Mouse (Mus musculus) MEL (cell line): ENCODE results near the gene Rcan1. TPM values are rescaled to one million over a fixed set of nuclear protein-coding genes. Genes with fewer than 3 reads are reported as not detected.
A peak's percentile ranks its signal among the peaks of the same experiment; 100 is the strongest.

Experiments used
- DNase-seq: peaks from one replicate; pipeline ENCODE4 v3.0.0; 2011; ENCODE audit warnings: low read depth, low spot score
- H3K27ac ChIP-seq: 2 replicates; pipeline ENCODE4 v1.5.1; 2012; ENCODE audit warnings: low read depth, mild to moderate bottlenecking, control low read depth, low read length, moderate library complexity; ENCODE audit not compliant: control insufficient read depth
- H3K27me3 ChIP-seq, 2 experiments: fragments of 150-350 bp in 1 of 2; sonication (generic) in 1 of 2; 2 replicates each; pipeline ENCODE4 v1.6.1; 2012; ENCODE audit warnings: low read length in 2 of 2, mild to moderate bottlenecking in 2 of 2, improper control_type of control experiment in 1 of 2, moderate library complexity in 1 of 2; ENCODE audit not compliant: insufficient read depth in 2 of 2, control insufficient read depth in 1 of 2
- H3K36me3 ChIP-seq, 2 experiments: 2 replicates each; pipeline ENCODE4 v1.6.1; 2012 to 2014; ENCODE audit warnings: low read length in 2 of 2, improper control_type of control experiment in 1 of 2, inconsistent platforms in 1 of 2, mild to moderate bottlenecking in 1 of 2; ENCODE audit not compliant: insufficient read depth in 2 of 2, control insufficient read depth in 1 of 2
- H3K4me1 ChIP-seq, 2 experiments: fragments of 150-350 bp in 1 of 2; sonication (generic) in 1 of 2; 2 replicates each; pipeline ENCODE4 v1.6.1; 2012; ENCODE audit warnings: low read length in 2 of 2, improper control_type of control experiment in 1 of 2, mild to moderate bottlenecking in 1 of 2; ENCODE audit not compliant: insufficient read depth in 2 of 2, control insufficient read depth in 1 of 2
- H3K4me3 ChIP-seq, 2 experiments: fragments of 150-350 bp in 1 of 2; sonication (generic) in 1 of 2; 2 replicates each; pipeline ENCODE4 v1.5.1; 2012; ENCODE audit warnings: low read depth in 2 of 2, low read length in 2 of 2, mild to moderate bottlenecking in 2 of 2, moderate library complexity in 2 of 2, control low read depth in 1 of 2, improper control_type of control experiment in 1 of 2; ENCODE audit not compliant: control insufficient read depth in 1 of 2, insufficient read depth in 1 of 2
- H3K79me2 ChIP-seq: 2 replicates; pipeline ENCODE4 v1.6.1; 2012; ENCODE audit warnings: mild to moderate bottlenecking, low read length, moderate library complexity; ENCODE audit not compliant: control insufficient read depth, poor library complexity, insufficient read depth
- H3K9ac ChIP-seq: 2 replicates; pipeline ENCODE4 v1.6.1; 2012; ENCODE audit warnings: low read depth, mild to moderate bottlenecking, control low read depth, low read length, moderate library complexity; ENCODE audit not compliant: control insufficient read depth, poor library complexity, severe bottlenecking
- H3K9me3 ChIP-seq: fragments of 150-350 bp; sonication (generic); replicated peaks from 2 replicates; pipeline ENCODE4 v1.6.1; 2012; ENCODE audit warnings: mild to moderate bottlenecking, low read length, improper control_type of control experiment, moderate library complexity; ENCODE audit not compliant: insufficient read depth
- BHLHE40 ChIP-seq: IDR thresholded peaks from 2 replicates; pipeline ENCODE4 v1.6.1; 2012; ENCODE audit warnings: low read depth, mild to moderate bottlenecking, inconsistent platforms, low read length, improper control_type of control experiment, borderline replicate concordance
- CHD1 ChIP-seq: IDR thresholded peaks from 2 replicates; pipeline ENCODE4 v1.6.1; 2012; ENCODE audit warnings: low read depth, mild to moderate bottlenecking, inconsistent platforms, low read length, improper control_type of control experiment
- E2F4 ChIP-seq: IDR thresholded peaks from 2 replicates; pipeline ENCODE4 v1.6.1; 2011; ENCODE audit warnings: low read depth, low read length, improper control_type of control experiment, borderline replicate concordance
- ELF1 ChIP-seq: IDR thresholded peaks from 2 replicates; pipeline ENCODE4 v1.6.1; 2014; ENCODE audit warnings: low read depth, mild to moderate bottlenecking, inconsistent platforms, low read length, improper control_type of control experiment, moderate library complexity
- KAT2A ChIP-seq: conservative IDR thresholded peaks from 2 replicates; pipeline ENCODE4 v1.6.1; 2012; ENCODE audit warnings: low read depth, low read length, improper control_type of control experiment, inconsistent platforms
- MAZ ChIP-seq: IDR thresholded peaks from 2 replicates; pipeline ENCODE4 v1.6.1; 2012; ENCODE audit warnings: low read depth, mild to moderate bottlenecking, inconsistent platforms, low read length, improper control_type of control experiment
- MEF2A ChIP-seq: IDR thresholded peaks from 2 replicates; pipeline ENCODE4 v1.6.1; 2014; ENCODE audit warnings: low read depth, mild to moderate bottlenecking, inconsistent platforms, low read length, improper control_type of control experiment; ENCODE audit not compliant: poor library complexity, insufficient replicate concordance, severe bottlenecking; ENCODE audit errors: extremely low read depth
- MXI1 ChIP-seq: IDR thresholded peaks from 2 replicates; pipeline ENCODE4 v1.6.1; 2011; ENCODE audit warnings: mild to moderate bottlenecking, low read depth, low read length, improper control_type of control experiment
- POLR2A ChIP-seq, 2 experiments: IDR thresholded peaks; 2 replicates each; pipeline ENCODE4 v1.6.1; 2011 to 2012; ENCODE audit warnings: low read length in 2 of 2, mild to moderate bottlenecking in 2 of 2, control low read depth in 1 of 2, improper control_type of control experiment in 1 of 2, low read depth in 1 of 2, moderate library complexity in 1 of 2; ENCODE audit not compliant: control insufficient read depth in 1 of 2, insufficient read depth in 1 of 2, poor library complexity in 1 of 2
- POLR2AphosphoS2 ChIP-seq: IDR thresholded peaks from 2 replicates; pipeline ENCODE4 v1.6.1; 2011; ENCODE audit warnings: low read length, improper control_type of control experiment
- SIN3A ChIP-seq: IDR thresholded peaks from 2 replicates; pipeline ENCODE4 v1.6.1; 2012; ENCODE audit warnings: low read length, improper control_type of control experiment, inconsistent platforms
- SMC3 ChIP-seq: IDR thresholded peaks from 2 replicates; pipeline ENCODE4 v1.6.1; 2011; ENCODE audit warnings: low read depth, low read length, improper control_type of control experiment
- TAL1 ChIP-seq: IDR thresholded peaks from 2 replicates; pipeline ENCODE4 v1.6.1; 2012; ENCODE audit warnings: mild to moderate bottlenecking, inconsistent platforms, low read length, moderate library complexity, mixed read lengths
- UBTF ChIP-seq: IDR thresholded peaks from 2 replicates; pipeline ENCODE4 v1.6.1; 2012; ENCODE audit warnings: low read depth, mild to moderate bottlenecking, inconsistent platforms, low read length, improper control_type of control experiment, moderate library complexity, borderline replicate concordance; ENCODE audit not compliant: insufficient read depth
- USF1 ChIP-seq: IDR thresholded peaks from 2 replicates; pipeline ENCODE4 v1.6.1; 2014; ENCODE audit warnings: low read depth, mild to moderate bottlenecking, inconsistent platforms, low read length, improper control_type of control experiment, moderate library complexity
- USF2 ChIP-seq, 2 experiments: IDR thresholded peaks; 2 replicates each; pipeline ENCODE4 v1.6.1; 2011 to 2012; ENCODE audit warnings: improper control_type of control experiment in 2 of 2, low read length in 2 of 2, borderline replicate concordance in 1 of 2, inconsistent platforms in 1 of 2, low read depth in 1 of 2, mild to moderate bottlenecking in 1 of 2; ENCODE audit not compliant: insufficient read depth in 1 of 2
- ZC3H11A ChIP-seq: IDR thresholded peaks from 2 replicates; pipeline ENCODE4 v1.6.1; 2012; ENCODE audit warnings: low read depth, mild to moderate bottlenecking, inconsistent platforms, low read length, improper control_type of control experiment
- ZMIZ1 ChIP-seq: IDR thresholded peaks from 2 replicates; pipeline ENCODE4 v1.6.1; 2012; ENCODE audit warnings: low read depth, mild to moderate bottlenecking, inconsistent platforms, low read length, improper control_type of control experiment, moderate library complexity
- polyA plus RNA-seq, 2 experiments: library from polyadenylated mRNA; stranded (reverse) in 1 of 2; unstranded in 1 of 2; fragments of >175 nt in 1 of 2; fragments of >200 nt in 1 of 2; gene quantifications; 2 replicates each; pipeline versions ENCODE4 v1.2.1 to v1.2.4; 2012; ENCODE audit warnings: low replicate concordance in 2 of 2, low read depth in 1 of 2; ENCODE audit not compliant: insufficient read length in 2 of 2, insufficient read depth in 1 of 2, missing spikeins in 1 of 2
- total RNA-seq: library from RNA; depleted of rRNA; stranded (reverse); fragments of 300-350 nt; gene quantifications from 2 replicates; pipeline ENCODE4 v1.2.3, GENCODE M21; 2012

The Rcan1 gene
- total and polyA plus RNA-seq, 3 experiments = 9.5 to 14.6 TPM; not detected in 1

GRCm38 (mm10) chr16:92442946-92443345 lies 27.7 kb downstream of the Rcan1 start:
- Histone ChIP-seq H3K9ac (no peak overlapping the region), H3K27ac (peak overlapping the region; percentile 35; the same call in 1 of the 2 replicates), H3K4me3 (no peak overlapping the region), H3K27me3 (no peaks in the 10 kb centered on the region), H3K4me1 (peaks cover 0 to 14% of the 10 kb centered on the region in 2 experiments; a peak in 2 of 4 replicates), H3K36me3 (peaks cover 0 to 6% of the 10 kb centered on the region in 2 experiments; a peak in 2 of 4 replicates), H3K79me2 (no peaks in the 10 kb centered on the region), H3K9me3 (no peaks in the 10 kb centered on the region)
- no peak for TF ChIP-seq POLR2AphosphoS2
- TF ChIP-seq SIN3A = no peak
- TF ChIP-seq MXI1 = no peak
- no peak for TF ChIP-seq POLR2A (IDR thresholded peaks at IDR 0.05; ENCODE audit: control insufficient read depth in 1 of 2, insufficient read depth in 1 of 2, low read depth in 1 of 2, low read length in 2 of 2, poor library complexity in 1 of 2)
- TF ChIP-seq CHD1 = no peak
- no peak for TF ChIP-seq USF1
- no peak for TF ChIP-seq E2F4
- TF ChIP-seq KAT2A = no peak
- TF ChIP-seq ZC3H11A = no peak
- TF ChIP-seq USF2 (IDR thresholded peaks at IDR 0.05; ENCODE audit: borderline replicate concordance in 1 of 2, insufficient read depth in 1 of 2, low read depth in 1 of 2, low read length in 2 of 2) = no peak
- no peak for TF ChIP-seq UBTF
- no peak for TF ChIP-seq BHLHE40
- no peak for TF ChIP-seq SMC3
- no peak for TF ChIP-seq MAZ
- no peak for TF ChIP-seq ZMIZ1
- TF ChIP-seq MEF2A = no peak
- DNase-seq = no peak

DNA sequence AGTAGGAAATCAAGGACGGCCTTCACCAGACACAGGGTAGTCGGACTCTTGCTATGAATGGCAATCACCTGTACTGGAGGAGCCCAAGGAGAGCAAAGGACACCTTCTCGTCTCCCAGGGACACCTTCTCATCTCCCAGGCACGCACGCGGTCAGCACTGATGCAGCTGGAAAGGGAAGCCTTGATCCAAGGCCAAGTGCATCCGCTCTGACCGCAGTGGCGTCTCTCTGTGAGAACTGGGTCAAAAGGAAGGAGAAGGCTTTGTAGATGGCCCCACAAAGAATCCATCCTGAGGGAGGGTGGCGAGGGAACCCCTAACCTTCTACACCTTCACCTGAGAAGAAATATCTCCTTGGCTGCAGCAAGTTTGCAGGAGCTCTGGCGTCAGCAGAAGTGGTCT lies 28.5 kb downstream of the Rcan1 start:
- TF ChIP-seq TAL1 (no peak), ELF1 (no peak), USF1 (no peak), SIN3A (no peak)
- H3K4me3 ChIP-seq = no peak overlapping the region
- H3K36me3 ChIP-seq = peaks cover 0 to 6% of the 10 kb centered on the region in 2 experiments; a peak in 2 of 4 replicates
- H3K27me3 ChIP-seq = no peaks in the 10 kb centered on the region
- H3K27ac ChIP-seq = no peak overlapping the region
- no peaks in the 10 kb centered on the region for H3K9me3 ChIP-seq
- H3K79me2 ChIP-seq = no peaks in the 10 kb centered on the region
- peaks cover 0 to 14% of the 10 kb centered on the region in 2 experiments; a peak in 2 of 4 replicates for H3K4me1 ChIP-seq
- H3K9ac ChIP-seq = no peak overlapping the region
- DNase-seq = no peak
